Mouse (Mus musculus): Measurements from ENCODE around the gene Cacna2d2.

The Cacna2d2 gene

DNA sequence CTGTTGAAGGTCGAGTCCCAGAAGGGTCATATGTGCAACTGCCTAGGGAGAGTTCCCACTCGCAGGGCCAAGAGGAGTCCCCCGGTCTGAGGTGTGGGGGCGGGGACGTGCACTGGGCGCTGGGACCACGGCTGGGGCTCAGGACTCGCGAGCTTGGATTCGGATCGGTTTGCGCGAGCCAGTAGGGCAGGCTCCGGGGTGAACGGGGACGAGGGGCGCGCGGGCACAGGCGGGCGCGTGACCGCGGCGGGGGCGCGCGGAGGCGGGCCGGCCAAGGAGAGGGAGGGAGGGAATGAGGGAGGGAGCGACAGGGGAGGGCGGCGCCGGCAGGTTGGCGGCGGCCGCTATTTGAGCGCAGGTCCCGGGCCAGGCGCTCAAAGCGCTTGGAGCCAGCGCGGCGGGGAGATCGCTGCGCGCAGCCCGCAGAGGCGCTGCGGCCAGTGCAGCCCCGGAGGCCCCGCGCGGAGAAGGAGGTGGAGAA is at the start of gene Cacna2d2:
Cacna2d2 (plus strand) TSS at position 122 of the 481 bp plus-strand sequence.
- in situ Hi-C loops (cut with MseI, MboI), result no loop called here

DNA sequence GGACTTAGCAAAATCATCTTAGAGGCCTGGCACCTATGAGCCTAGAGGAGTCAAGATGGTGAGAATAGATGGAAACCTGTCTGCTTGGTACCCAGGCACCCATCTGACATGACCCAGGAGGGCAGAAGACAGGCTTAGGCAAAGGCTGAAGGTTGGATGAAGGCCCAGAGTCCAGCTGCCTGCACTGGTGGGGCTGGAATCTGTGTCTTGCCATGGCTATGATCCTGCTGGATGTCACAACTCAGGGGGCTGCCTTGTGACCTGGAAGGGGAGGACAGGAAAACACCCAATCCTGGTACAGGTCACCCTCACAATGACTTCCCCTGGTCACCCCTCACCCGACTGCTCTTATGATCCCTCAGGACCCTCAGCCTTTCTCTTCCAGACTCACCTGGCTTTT is 44.6 kb upstream of the Cacna2d2 start:
- in situ Hi-C loops (cut with MseI, MboI), result loop anchor here in 1 of 2 experiments (5.0 kb wide), 1 partner anchor 157 kb away; no protein-coding TSS in a partner anchor

DNA sequence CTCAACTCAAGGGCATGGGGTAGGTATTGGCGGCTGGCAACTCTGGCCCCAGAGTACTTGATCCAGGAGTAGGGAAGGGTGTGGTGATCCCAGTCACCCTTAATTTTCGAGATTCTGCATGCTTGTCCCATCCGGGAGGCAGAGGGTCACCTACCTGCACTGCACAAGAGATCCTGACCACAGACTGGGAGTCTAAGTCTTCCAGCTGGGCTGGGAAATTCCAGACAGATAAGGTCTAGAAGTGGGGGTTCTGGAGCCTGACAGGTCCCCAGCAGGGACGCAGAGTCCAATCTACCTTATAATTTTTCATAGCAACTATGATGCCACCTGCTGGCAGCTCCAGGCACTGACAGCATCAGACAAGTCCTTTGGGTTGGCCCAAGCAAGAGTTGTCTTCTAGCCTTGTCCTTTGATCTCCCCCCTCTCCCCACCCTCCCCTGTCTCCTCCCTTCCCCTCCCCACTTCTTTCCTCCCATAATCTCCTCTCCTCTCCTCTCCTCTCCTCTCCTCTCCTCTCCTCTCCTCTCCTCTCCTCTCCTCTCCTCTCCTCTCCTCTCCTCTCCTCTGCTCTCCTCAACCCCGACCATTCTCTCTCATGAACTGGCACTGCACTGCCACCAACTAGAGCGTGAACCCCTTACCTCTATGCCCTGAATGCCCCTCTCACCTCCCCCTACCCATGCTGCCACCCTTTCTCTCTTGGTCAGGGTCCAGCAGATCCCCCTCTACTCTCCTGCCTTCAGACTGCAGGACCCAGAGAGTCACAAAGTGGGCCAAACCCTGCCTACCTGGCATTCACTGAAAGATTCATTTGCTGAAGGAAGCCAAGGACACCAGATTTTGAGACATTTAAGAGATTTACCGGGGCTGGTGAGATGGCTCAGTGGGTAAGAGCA is 43.3 kb upstream of the Cacna2d2 start:
- in situ Hi-C loops (cut with MseI, MboI), result loop anchor here in 1 of 2 experiments (5.0 kb wide), 1 partner anchor 156 kb away; no protein-coding TSS in a partner anchor

DNA sequence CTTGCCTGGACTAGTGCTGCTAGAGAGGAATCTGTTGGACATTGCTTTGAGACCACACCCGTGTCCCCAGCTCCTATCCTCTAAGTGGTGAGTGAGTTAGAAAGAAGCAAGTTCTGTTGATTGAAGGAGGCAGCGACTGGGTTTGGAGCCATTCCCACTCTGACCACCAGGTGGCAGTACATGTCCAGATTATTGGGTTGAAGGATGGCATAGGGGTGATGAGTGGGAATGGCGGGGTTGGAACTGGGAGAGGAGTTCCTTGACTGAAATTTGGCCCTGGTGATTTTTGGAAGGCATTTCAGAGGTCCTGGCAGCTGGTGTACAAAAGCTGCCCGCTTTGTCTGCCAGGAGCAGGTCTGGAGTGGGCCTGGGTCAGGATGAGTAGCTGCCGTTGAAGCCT is 41.8 kb upstream of the Cacna2d2 start:
- in situ Hi-C loops (cut with MseI, MboI), result loop anchor here in 1 of 2 experiments (5.0 kb wide), 1 partner anchor 155 kb away; no protein-coding TSS in a partner anchor

DNA sequence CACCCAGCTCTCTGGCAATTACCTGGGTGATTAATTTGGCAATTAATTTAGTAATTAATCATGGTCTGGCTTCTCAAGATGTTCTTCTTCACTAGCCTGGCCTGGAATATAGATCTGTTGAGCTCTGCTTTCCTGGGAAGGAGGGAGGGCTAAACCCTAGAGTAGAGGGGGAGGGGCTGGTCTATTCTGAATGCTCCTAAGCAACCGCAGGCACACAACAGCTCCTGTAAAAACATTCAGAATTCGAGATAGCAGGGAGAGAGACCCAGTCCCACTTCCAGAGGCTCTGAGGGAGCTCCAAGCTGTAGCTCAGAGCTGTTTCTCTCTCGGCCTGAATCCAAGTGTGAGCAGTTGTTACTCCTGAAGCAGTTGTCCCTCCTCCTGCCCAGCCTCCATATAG is 38.4 kb upstream of the Cacna2d2 start:
- in situ Hi-C loops (cut with MseI, MboI), result loop anchor here in 1 of 2 experiments (10.0 kb wide), 1 partner anchor 104 kb away; no protein-coding TSS in a partner anchor

DNA sequence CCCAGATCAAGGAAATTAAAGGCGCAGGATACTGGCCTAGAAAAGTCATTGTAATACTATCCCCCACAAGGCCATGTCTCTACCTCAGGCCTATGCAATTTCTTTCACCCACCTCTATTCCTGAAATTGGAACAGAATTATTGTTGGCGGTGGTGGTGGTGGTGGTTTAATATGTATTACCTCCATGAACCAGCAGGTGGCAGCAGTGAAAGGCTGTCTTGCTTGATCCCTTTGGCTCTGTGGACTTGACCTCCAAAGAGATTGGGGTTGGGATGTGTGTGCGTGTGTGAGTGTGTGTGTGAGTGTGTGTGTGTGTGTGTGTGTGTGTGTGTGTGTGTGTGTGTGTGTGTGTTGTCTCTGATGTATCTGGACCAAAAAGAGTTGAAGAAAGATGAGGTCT is 32.8 kb upstream of the Cacna2d2 start:
- in situ Hi-C loops (cut with MseI, MboI), result loop anchor here (5.0 to 10.0 kb wide), 2 partner anchors 98 to 146 kb away; no protein-coding TSS in a partner anchor

DNA sequence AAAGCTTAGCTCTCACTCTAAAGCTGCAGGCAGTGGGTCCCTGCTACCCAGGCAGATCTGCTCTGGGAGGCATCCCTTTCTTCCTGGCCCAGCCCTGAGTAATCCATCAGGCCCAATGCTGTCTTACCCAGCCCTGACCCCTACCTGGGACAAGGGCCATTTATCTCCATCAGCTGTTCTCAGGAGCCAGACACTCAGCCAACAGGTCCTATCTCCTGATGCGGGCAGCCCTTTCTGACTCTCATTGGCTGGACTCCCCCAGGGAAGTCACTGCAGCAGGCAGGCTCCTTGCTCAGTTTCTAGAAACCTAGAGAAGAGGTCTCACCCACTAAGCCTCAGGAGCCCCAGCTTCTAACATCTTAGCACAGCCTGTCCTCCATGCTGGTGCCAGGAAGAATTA is 31.1 kb upstream of the Cacna2d2 start:
- in situ Hi-C loops (cut with MseI, MboI), result loop anchor here (5.0 to 10.0 kb wide), 2 partner anchors 96 to 144 kb away; no protein-coding TSS in a partner anchor

DNA sequence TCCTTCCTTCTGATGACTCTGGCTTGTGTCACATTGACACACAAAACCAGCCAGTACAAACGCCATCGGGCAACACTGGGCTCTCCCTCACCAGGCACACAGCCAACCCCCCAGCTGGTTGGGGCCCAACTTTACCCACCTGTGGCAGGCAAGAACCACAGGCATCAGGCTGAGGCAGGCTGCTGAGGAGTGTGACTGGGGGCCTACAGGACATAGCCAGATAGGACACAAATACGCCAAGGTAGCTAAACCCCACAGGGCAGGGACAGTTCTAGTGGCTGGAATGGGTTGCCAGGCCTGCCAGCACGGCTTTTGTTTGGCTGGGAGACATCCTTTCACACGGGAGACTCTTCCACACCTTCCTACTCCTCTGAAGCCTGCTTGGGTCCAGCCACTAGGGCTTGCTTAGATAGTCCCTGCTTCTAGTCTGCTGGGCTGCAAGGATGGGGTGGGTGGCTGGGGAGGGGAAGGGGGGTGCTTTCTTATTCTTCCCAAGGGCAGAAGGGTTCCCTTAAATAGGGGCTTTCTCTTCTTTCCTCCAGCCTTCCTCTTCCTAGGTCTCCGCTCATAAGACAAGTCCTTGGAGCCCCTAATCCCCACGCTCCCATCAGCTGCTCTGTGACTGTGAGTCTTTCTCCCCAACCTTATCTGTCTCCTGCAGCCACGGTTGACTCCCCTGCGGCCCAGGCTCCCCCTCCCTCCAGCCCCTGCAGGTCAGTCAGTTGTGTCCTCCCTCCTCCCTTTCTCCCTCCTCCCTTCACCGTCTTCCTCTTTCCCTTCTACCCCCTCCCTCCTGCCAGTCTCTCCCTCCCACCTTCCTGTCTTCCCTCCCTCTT is 29.9 kb upstream of the Cacna2d2 start:
- in situ Hi-C loops (cut with MseI, MboI), result loop anchor here (5.0 to 10.0 kb wide), 2 partner anchors 95 to 143 kb away; no protein-coding TSS in a partner anchor

DNA sequence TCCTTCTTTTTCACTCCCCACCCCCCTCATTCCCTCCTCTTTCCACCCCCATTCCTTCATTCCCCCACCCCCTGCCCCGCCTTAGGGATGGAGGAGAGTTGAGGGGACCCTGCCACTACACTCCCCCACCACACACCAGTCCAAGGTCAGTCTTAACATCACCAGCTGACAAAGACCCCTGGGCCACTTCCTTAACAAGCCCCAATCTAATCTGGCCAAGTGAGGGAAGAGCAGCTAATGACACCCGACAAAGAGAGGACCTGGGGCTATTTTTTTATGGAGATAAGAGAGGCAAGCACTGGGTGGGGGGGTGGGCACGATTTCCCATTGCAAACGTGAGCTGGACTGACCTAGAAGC is 29.3 kb upstream of the Cacna2d2 start:
- in situ Hi-C loops (cut with MseI, MboI), result no loop called here

DNA sequence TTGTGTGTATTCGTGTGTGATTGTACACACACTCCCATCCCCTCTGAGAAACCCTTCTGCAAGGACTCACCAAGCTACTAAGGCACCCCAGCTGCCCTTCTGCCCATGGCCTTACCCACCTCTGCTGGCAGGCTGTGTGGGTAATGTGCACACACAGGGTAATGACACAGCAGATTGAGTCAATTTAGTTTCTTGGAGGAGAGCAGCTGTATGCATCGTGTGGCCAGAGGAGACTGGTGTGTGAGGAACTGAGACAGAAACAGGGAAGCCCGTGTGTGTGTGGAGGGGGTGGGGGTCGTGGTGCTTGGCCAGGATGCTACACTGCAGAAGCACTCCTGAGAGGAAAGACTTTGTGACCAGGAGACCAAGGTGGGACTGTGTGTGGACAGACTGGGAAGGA is 27.0 kb upstream of the Cacna2d2 start:
- in situ Hi-C loops (cut with MseI, MboI), result no loop called here

DNA sequence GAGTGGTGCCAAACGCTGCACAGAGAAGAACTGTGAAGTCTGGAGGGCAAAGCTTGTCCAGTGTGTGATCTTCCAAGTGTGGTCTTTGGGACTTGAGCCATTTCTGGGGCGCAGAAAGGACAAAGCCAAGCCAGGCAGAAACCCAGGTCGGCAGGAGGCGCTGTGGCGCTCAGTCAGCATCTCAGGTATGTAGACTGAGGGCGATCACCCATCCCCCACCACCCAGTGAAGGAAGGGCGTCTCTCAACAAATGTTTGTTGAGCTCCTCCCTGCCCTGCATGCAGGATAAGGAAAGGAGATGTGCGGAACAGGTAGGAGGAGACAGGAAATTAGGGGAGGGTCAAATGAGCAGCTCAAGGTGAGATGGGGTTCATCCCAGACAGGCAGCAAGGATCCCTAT is 24.8 kb upstream of the Cacna2d2 start:
- in situ Hi-C loops (cut with MseI, MboI), result no loop called here

DNA sequence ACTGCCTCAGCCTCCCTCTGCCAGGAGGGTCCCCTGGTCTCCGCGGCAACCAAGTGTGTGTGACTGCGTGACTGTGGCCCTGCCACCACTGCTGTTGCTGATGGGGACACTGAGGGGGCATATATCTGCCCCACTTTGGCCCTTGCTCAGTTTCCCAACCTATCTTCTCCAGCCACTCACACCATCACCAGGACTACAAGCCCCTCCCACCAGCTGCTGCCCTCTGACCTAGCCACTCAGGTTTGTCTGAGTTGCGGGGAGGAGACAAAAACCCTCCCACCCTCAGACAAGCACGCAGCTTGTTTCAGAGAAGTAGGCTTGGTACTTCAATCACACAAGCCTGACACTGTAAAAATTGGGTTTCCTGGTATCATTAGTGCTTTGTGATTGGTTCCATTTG is 24.0 kb upstream of the Cacna2d2 start:
- in situ Hi-C loops (cut with MseI, MboI), result no loop called here

DNA sequence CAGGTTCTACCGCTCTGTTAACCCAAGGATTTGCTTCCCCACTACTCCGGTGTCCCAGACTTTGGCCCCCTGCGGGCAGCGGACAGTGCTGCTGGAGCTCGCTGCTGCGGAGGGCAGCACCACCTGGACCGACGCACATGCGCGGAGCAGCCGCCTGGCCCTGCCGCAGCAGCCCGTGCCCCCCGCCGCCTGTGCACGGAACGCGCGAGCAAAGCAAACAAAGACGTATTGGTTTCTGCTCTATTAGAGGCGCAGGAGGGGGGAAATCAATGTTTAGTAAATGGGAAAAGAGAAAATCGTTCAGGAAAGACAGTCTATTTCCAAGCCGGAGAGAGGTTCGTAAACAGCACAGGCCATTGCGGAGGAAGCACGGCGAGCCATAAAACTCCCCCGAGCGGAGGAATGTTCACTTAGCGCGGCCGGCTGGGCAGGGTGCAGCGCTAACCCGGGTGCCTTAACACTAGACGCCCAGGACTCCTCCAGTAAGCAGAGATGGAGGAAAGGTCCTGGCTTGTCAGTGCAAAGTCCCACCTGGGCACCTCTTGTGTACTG is 21.4 kb upstream of the Cacna2d2 start:
- in situ Hi-C loops (cut with MseI, MboI), result no loop called here

DNA sequence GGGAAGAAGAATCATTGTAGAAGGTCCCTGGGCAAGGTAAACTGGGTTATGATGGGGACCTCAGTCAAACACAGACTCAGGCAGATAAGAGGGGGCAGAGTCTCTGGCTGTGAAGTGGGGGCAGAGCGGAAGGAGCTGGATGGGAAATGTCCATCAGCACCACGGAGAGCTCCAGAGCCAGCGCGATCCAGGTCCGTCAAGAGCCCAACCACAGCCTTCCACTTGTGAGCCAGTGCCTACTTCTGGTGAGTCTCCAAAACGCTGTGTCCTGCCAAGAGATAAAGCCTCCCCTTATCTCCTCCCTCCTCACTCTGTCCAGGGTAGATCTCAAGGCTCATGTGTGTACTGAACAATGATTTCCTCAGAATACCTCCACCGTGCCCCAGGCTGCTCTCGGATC is 17.7 kb upstream of the Cacna2d2 start:
- in situ Hi-C loops (cut with MseI, MboI), result no loop called here

DNA sequence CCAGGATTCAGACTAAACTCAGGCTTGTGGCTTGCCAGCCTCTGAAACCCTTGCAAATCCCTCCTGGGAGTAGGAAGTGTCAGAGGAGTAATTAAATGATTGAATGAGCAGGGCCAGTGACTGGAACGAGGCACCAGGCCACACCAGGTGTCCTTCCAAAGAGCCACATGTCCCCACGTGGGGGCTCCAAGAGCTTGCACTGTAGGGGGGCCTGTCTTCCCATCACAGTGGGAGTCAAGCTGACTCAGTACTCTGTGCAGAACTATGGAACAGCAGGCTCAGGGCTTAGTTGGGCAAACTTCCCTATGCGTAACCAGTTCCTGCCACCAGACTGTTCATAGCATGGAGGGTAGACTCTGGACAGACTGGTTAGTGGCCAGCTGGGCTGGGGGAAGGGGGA is 15.0 kb upstream of the Cacna2d2 start:
- in situ Hi-C loops (cut with MseI, MboI), result no loop called here

DNA sequence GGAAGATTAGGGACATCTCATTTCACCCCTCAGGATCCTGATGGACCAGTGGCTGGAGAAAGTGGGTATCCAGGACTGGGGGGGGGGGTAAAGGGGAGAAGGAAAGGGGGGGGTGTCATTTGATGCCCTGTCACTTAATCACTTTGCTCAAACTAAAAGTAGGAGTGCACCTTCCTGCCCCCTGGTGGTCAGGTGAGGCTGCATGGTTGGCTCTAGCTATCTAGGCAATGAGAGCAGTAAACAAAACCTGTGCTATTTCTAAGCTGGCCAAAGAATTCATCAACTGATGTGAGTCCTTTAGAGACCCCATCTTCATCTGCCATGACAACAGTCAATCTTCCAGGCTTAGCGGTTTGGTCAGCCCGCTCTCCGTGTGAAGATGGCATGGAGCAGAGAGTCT is 12.7 kb upstream of the Cacna2d2 start:
- in situ Hi-C loops (cut with MseI, MboI), result no loop called here

DNA sequence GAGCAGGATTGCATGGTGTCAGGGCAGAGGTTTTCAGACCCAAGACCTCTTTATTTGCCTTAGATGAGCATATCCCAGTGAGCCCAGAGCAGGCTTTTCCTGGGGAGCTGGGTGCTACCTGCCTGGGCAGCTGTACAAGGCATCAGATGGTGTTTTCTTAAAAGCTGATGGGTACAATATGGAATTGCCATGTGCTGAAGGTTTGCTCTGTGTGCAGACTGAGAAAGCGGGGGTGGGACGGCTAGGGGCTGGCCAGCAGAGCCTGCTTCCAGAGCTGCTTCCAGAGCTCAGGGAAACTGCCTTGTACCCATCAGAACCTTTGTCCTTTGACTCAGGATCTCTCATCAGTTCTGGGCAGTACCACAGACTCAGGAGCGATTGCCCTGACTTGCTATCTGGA is 11.7 kb upstream of the Cacna2d2 start:
- in situ Hi-C loops (cut with MseI, MboI), result no loop called here

DNA sequence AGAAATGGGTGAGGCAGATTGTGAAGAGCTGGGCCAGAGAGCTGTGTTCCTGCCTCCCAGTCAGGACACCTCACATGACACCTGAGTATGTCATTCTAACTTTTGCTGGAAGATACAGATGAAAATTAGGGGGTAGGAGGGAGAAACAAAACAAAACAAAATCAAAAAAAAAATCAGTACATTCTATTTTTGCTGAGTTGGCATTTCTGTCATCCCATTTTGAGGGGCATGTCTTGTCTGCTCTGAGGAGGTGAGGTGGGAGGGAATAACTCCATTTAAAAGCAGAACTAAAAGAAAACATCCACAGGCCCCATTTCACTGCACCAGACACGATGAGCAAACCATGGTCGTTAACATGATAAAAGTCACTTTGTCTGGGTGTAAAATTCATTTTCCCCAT is 11.1 kb upstream of the Cacna2d2 start:
- in situ Hi-C loops (cut with MseI, MboI), result no loop called here

DNA sequence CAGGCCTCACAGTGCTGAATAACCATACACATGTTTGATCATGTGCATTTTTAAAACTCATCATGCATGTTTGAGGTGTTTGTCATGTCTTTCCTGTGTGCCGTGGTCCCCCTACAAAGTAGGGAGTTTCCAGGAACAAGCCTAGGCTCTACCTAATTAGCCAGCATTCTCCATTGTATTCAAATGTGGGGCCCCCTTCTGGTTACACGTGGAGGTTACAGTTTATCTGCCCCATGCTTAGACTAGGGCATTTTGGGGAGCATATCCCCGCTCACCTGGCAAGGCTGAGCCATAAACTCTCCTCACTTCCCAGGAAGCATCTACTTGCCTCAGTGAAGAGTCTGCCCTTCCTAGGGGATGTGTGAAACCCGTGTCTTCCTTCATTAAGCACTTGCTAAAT is 3.0 kb upstream of the Cacna2d2 start:
- in situ Hi-C loops (cut with MseI, MboI), result no loop called here

DNA sequence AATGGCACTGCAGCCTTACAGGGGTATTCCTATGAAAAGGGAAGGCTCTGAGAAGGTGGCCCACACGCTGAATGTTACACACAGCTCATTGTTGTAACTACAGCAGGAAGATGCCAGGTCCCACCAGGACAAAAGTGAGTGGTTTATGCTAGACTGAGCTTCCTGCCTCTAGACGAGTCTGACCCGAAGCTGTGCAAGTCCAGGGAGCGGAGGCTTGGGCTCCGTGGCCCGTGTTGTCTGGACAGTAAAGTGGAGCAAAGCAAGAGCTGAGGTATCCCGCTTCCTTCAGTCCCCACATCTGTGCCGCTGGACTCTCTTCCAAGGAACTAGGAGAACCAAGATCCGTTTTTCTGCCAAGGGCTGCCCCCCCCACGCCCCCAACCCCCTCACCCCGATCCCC is 444 bp upstream of the Cacna2d2 start:
- in situ Hi-C loops (cut with MseI, MboI), result no loop called here

DNA sequence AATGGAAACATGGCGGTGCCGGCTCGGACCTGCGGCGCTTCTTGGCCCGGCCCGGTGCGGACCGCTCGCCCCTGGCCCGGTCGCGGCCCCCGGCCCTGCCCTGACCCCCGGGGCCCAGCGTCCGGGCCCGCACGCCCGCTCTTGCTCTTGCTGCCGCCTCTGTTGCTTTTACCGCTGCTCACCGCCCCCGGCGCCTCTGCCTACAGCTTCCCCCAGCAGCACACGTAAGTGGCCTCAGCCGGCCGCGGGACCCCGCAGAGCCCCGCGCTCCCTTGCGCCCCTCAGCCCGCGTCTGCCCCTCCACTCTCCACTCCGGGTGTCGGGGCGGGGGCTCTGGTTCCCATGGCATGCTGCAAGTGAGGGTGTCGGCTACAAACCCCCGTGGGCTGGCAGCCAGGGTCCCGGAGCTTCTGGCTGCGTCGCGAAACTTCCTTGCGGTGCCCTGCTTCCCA is 674 bp downstream of the Cacna2d2 start:
- in situ Hi-C loops (cut with MseI, MboI), result no loop called here

Measured in mouse trophoblast stem cell (cell line).